Mouse (Mus musculus): ENCODE measurements at regions not wholly inside any gene's neighbourhood (a gene's known extent, or its start where the extent isn't known, plus 50 kb on each side); places are given as distances from the start of the nearest gene placed in this dataset.

- 86% methylated on average over 2 of the region's 2 CpGs for WGBS
Observed at GRCm38 (mm10) chr8:115589721-115590120, 117.9 kb downstream of the Maf start.

GRCm38 (mm10) chr8:115589076-115589475 is 118.5 kb downstream of the Maf start:
- H3K27ac ChIP-seq (ENCODE audit: low read length), result no peak overlapping the region
- ATAC-seq (ENCODE audit: low read depth), result no peak
- no peaks in the 10 kb centered on the region for H3K9me3 ChIP-seq (ENCODE audit: control insufficient read depth, low read length)
- WGBS, result 81% methylated on average over 2 of the region's 2 CpGs
- H3K4me2 ChIP-seq (ENCODE audit: low read depth, low read length), result no peak overlapping the region
- H3K9ac ChIP-seq (ENCODE audit: low read length), result no peak overlapping the region
- no peak overlapping the region for H3K4me3 ChIP-seq (ENCODE audit: low read length)
- H3K4me1 ChIP-seq (replicated peaks; ENCODE audit: control insufficient read depth, insufficient read depth, low read length), result peaks cover 5% of the 10 kb centered on the region
- no peaks in the 10 kb centered on the region for H3K36me3 ChIP-seq (ENCODE audit: control insufficient read depth, insufficient read depth, low read length)
- no peaks in the 10 kb centered on the region for H3K27me3 ChIP-seq (ENCODE audit: control insufficient read depth, insufficient read depth, low read depth, low read length)

More at GRCm38 (mm10) chr8:115589721-115590120, 117.9 kb downstream of the Maf start:
- H3K9ac ChIP-seq (ENCODE audit: low read length), result no peak overlapping the region
- no peaks in the 10 kb centered on the region for H3K9me3 ChIP-seq (ENCODE audit: control insufficient read depth, low read length)
- no peak overlapping the region for H3K4me3 ChIP-seq (ENCODE audit: low read length)
- ATAC-seq (ENCODE audit: low read depth), result no peak
- no peaks in the 10 kb centered on the region for H3K36me3 ChIP-seq (ENCODE audit: control insufficient read depth, insufficient read depth, low read length)
- H3K4me1 ChIP-seq (replicated peaks; ENCODE audit: control insufficient read depth, insufficient read depth, low read length), result peaks cover 5% of the 10 kb centered on the region
- H3K4me2 ChIP-seq (ENCODE audit: low read depth, low read length), result no peak overlapping the region
- H3K27ac ChIP-seq (ENCODE audit: low read length), result no peak overlapping the region
- no peaks in the 10 kb centered on the region for H3K27me3 ChIP-seq (ENCODE audit: control insufficient read depth, insufficient read depth, low read depth, low read length)

- H3K27me3 ChIP-seq (ENCODE audit: control insufficient read depth, insufficient read depth, low read depth, low read length), result no peaks in the 10 kb centered on the region
- no peaks in the 10 kb centered on the region for H3K36me3 ChIP-seq (ENCODE audit: control insufficient read depth, insufficient read depth, low read length)
- no peaks in the 10 kb centered on the region for H3K9me3 ChIP-seq (ENCODE audit: control insufficient read depth, low read length)
- no peak overlapping the region for H3K4me2 ChIP-seq (ENCODE audit: low read depth, low read length)
- no peak overlapping the region for H3K9ac ChIP-seq (ENCODE audit: low read length)
- WGBS, result 67% methylated on average over 8 of the region's 8 CpGs
- no peak for ATAC-seq (ENCODE audit: low read depth)
- H3K27ac ChIP-seq (ENCODE audit: low read length), result no peak overlapping the region
- H3K4me3 ChIP-seq (ENCODE audit: low read length), result no peak overlapping the region
- H3K4me1 ChIP-seq (replicated peaks; ENCODE audit: control insufficient read depth, insufficient read depth, low read length), result peaks cover 5% of the 10 kb centered on the region
Observed at GRCm38 (mm10) chr8:115584311-115584907, 123.2 kb downstream of the Maf start.

GRCm38 (mm10) chr8:115583221-115583620 is 124.4 kb downstream of the Maf start:
- ATAC-seq (ENCODE audit: low read depth), result no peak
- H3K9me3 ChIP-seq (ENCODE audit: control insufficient read depth, low read length), result no peaks in the 10 kb centered on the region
- no peak overlapping the region for H3K4me3 ChIP-seq (ENCODE audit: low read length)
- no peaks in the 10 kb centered on the region for H3K36me3 ChIP-seq (ENCODE audit: control insufficient read depth, insufficient read depth, low read length)
- no peak overlapping the region for H3K4me2 ChIP-seq (ENCODE audit: low read depth, low read length)
- H3K4me1 ChIP-seq (replicated peaks; ENCODE audit: control insufficient read depth, insufficient read depth, low read length), result peaks cover 5% of the 10 kb centered on the region
- 89% methylated on average over 5 of the region's 5 CpGs for WGBS
- H3K27ac ChIP-seq (ENCODE audit: low read length), result no peak overlapping the region
- H3K9ac ChIP-seq (ENCODE audit: low read length), result no peak overlapping the region
- no peaks in the 10 kb centered on the region for H3K27me3 ChIP-seq (ENCODE audit: control insufficient read depth, insufficient read depth, low read depth, low read length)

GRCm38 (mm10) chr8:115581940-115582517 is 125.6 kb downstream of the Maf start:
- no peak overlapping the region for H3K4me2 ChIP-seq (ENCODE audit: low read depth, low read length)
- H3K4me3 ChIP-seq (ENCODE audit: low read length), result no peak overlapping the region
- H3K36me3 ChIP-seq (ENCODE audit: control insufficient read depth, insufficient read depth, low read length), result no peaks in the 10 kb centered on the region
- no peak overlapping the region for H3K27ac ChIP-seq (ENCODE audit: low read length)
- no peaks in the 10 kb centered on the region for H3K27me3 ChIP-seq (ENCODE audit: control insufficient read depth, insufficient read depth, low read depth, low read length)
- H3K9ac ChIP-seq (ENCODE audit: low read length), result no peak overlapping the region
- WGBS, result 85% methylated on average over 6 of the region's 6 CpGs
- no peaks in the 10 kb centered on the region for H3K9me3 ChIP-seq (ENCODE audit: control insufficient read depth, low read length)
- H3K4me1 ChIP-seq (replicated peaks; ENCODE audit: control insufficient read depth, insufficient read depth, low read length), result peaks cover 5% of the 10 kb centered on the region
- no peak for ATAC-seq (ENCODE audit: low read depth)

- WGBS, result 65% methylated on average over 7 of the region's 7 CpGs
- H3K4me2 ChIP-seq (ENCODE audit: low read depth, low read length), result no peak overlapping the region
- no peak overlapping the region for H3K9ac ChIP-seq (ENCODE audit: low read length)
- H3K9me3 ChIP-seq (ENCODE audit: control insufficient read depth, low read length), result no peaks in the 10 kb centered on the region
- H3K4me3 ChIP-seq (ENCODE audit: low read length), result no peak overlapping the region
- ATAC-seq (ENCODE audit: low read depth), result no peak
- H3K36me3 ChIP-seq (ENCODE audit: control insufficient read depth, insufficient read depth, low read length), result no peaks in the 10 kb centered on the region
- no peaks in the 10 kb centered on the region for H3K27me3 ChIP-seq (ENCODE audit: control insufficient read depth, insufficient read depth, low read depth, low read length)
- no peaks in the 10 kb centered on the region for H3K4me1 ChIP-seq (replicated peaks; ENCODE audit: control insufficient read depth, insufficient read depth, low read length)
- no peak overlapping the region for H3K27ac ChIP-seq (ENCODE audit: low read length)
Observed at GRCm38 (mm10) chr8:115568394-115568793, 139.2 kb downstream of the Maf start.

GRCm38 (mm10) chr8:115565768-115566167 is 141.8 kb downstream of the Maf start:
- Histone ChIP-seq H3K27ac (ENCODE audit: low read length) (no peak overlapping the region), H3K36me3 (ENCODE audit: control insufficient read depth, insufficient read depth, low read length) (no peaks in the 10 kb centered on the region), H3K4me3 (ENCODE audit: low read length) (no peak overlapping the region), H3K4me1 (replicated peaks; ENCODE audit: control insufficient read depth, insufficient read depth, low read length) (no peaks in the 10 kb centered on the region), H3K9ac (ENCODE audit: low read length) (no peak overlapping the region), H3K4me2 (ENCODE audit: low read depth, low read length) (no peak overlapping the region), H3K27me3 (ENCODE audit: control insufficient read depth, insufficient read depth, low read depth, low read length) (no peaks in the 10 kb centered on the region), H3K9me3 (ENCODE audit: control insufficient read depth, low read length) (no peaks in the 10 kb centered on the region)
- no peak for ATAC-seq (ENCODE audit: low read depth)
- 66% methylated on average over 5 of the region's 5 CpGs for WGBS

- ATAC-seq (ENCODE audit: low read depth), result no peak
- H3K36me3 ChIP-seq (ENCODE audit: control insufficient read depth, insufficient read depth, low read length), result no peaks in the 10 kb centered on the region
- H3K27me3 ChIP-seq (ENCODE audit: control insufficient read depth, insufficient read depth, low read depth, low read length), result no peaks in the 10 kb centered on the region
- no peak overlapping the region for H3K27ac ChIP-seq (ENCODE audit: low read length)
- WGBS, result 25% methylated on average over 4 of the region's 4 CpGs
- no peaks in the 10 kb centered on the region for H3K4me1 ChIP-seq (replicated peaks; ENCODE audit: control insufficient read depth, insufficient read depth, low read length)
- no peak overlapping the region for H3K4me3 ChIP-seq (ENCODE audit: low read length)
- H3K9ac ChIP-seq (ENCODE audit: low read length), result no peak overlapping the region
- H3K9me3 ChIP-seq (ENCODE audit: control insufficient read depth, low read length), result no peaks in the 10 kb centered on the region
- no peak overlapping the region for H3K4me2 ChIP-seq (ENCODE audit: low read depth, low read length)
Observed at GRCm38 (mm10) chr8:115562362-115562761, 145.2 kb downstream of the Maf start.

GRCm38 (mm10) chr8:115560985-115561916 is 146.3 kb downstream of the Maf start:
- Histone ChIP-seq H3K9me3 (ENCODE audit: control insufficient read depth, low read length) (no peaks in the 10 kb centered on the region), H3K27me3 (ENCODE audit: control insufficient read depth, insufficient read depth, low read depth, low read length) (no peaks in the 10 kb centered on the region), H3K9ac (ENCODE audit: low read length) (no peak overlapping the region), H3K4me1 (replicated peaks; ENCODE audit: control insufficient read depth, insufficient read depth, low read length) (no peaks in the 10 kb centered on the region), H3K36me3 (ENCODE audit: control insufficient read depth, insufficient read depth, low read length) (no peaks in the 10 kb centered on the region), H3K4me2 (ENCODE audit: low read depth, low read length) (no peak overlapping the region), H3K4me3 (ENCODE audit: low read length) (no peak overlapping the region), H3K27ac (ENCODE audit: low read length) (no peak overlapping the region)
- 29% methylated on average over 18 of the region's 18 CpGs for WGBS
- no peak for ATAC-seq (ENCODE audit: low read depth)
